Mouse (Mus musculus) myocyte (in vitro differentiated cells): ENCODE data around the gene Tnrc18. TPM values are rescaled to one million over a fixed set of nuclear protein-coding genes. Genes with fewer than 3 reads are reported as not detected.

Experiments used
- H3K27me3 ChIP-seq: one replicate; pipeline ENCODE4 v1.6.1; 2011; ENCODE audit not compliant: control insufficient read depth, insufficient read depth, insufficient read length
- H3K36me3 ChIP-seq: one replicate; pipeline ENCODE4 v1.6.1; 2011; ENCODE audit not compliant: control insufficient read depth, insufficient read depth
- H3K4me2 ChIP-seq: one replicate; pipeline ENCODE4 v1.6.1; 2011; ENCODE audit warnings: low read depth, control low read depth
- H3K4me3 ChIP-seq: one replicate; pipeline ENCODE4 v1.5.1; 2011; ENCODE audit warnings: mild to moderate bottlenecking, control low read depth, moderate library complexity
- H3K79me2 ChIP-seq: one replicate; pipeline ENCODE4 v1.6.1; 2011; ENCODE audit not compliant: control insufficient read depth, insufficient read depth
- H3ac ChIP-seq: one replicate; pipeline ENCODE4 v1.6.1; 2011; ENCODE audit not compliant: control insufficient read depth, insufficient read length
- CEBPB ChIP-seq: IDR thresholded peaks from 2 replicates; pipeline ENCODE4 v1.6.1; 2011; ENCODE audit warnings: mild to moderate bottlenecking, moderate library complexity; ENCODE audit not compliant: poor library complexity, insufficient read depth, severe bottlenecking
- E2F4 ChIP-seq: IDR thresholded peaks from one replicate; pipeline ENCODE4 v1.6.1; 2011; ENCODE audit warnings: mild to moderate bottlenecking, control low read depth, moderate library complexity; ENCODE audit not compliant: insufficient read depth
- MAX ChIP-seq: IDR thresholded peaks from one replicate; pipeline ENCODE4 v1.6.1; 2011; ENCODE audit warnings: low read depth, mild to moderate bottlenecking, control low read depth
- MYOD1 ChIP-seq, 3 experiments: IDR thresholded peaks; one replicate each; pipeline ENCODE4 v1.6.1; 2011; ENCODE audit warnings: control low read depth in 2 of 3, low read depth in 2 of 3, mild to moderate bottlenecking in 2 of 3, moderate library complexity in 1 of 3; ENCODE audit not compliant: insufficient read length in 2 of 3, control insufficient read depth in 1 of 3
- MYOG ChIP-seq, 3 experiments: IDR thresholded peaks; one replicate each; pipeline ENCODE4 v1.6.1; 2011; ENCODE audit warnings: control low read depth in 2 of 3, low read depth in 2 of 3, mild to moderate bottlenecking in 2 of 3; ENCODE audit not compliant: insufficient read length in 2 of 3, control insufficient read depth in 1 of 3, insufficient read depth in 1 of 3
- POLR2A ChIP-seq: IDR thresholded peaks from one replicate; pipeline ENCODE4 v1.6.1; 2011; ENCODE audit warnings: low read depth, mild to moderate bottlenecking, control low read depth, moderate library complexity; ENCODE audit not compliant: insufficient read length
- POLR2AphosphoS2 ChIP-seq: IDR thresholded peaks from one replicate; pipeline ENCODE4 v1.6.1; 2011; ENCODE audit warnings: low read depth, control low read depth; ENCODE audit not compliant: insufficient read length
- REST ChIP-seq: IDR thresholded peaks from one replicate; pipeline ENCODE4 v1.6.1; 2011; ENCODE audit warnings: mild to moderate bottlenecking, control low read depth, moderate library complexity; ENCODE audit not compliant: insufficient read depth, insufficient read length
- SRF ChIP-seq: IDR thresholded peaks from one replicate; pipeline ENCODE4 v1.6.1; 2011; ENCODE audit warnings: low read depth; ENCODE audit not compliant: control insufficient read depth, insufficient read length
- TCF12 ChIP-seq: IDR thresholded peaks from one replicate; pipeline ENCODE4 v1.6.1; 2011; ENCODE audit warnings: mild to moderate bottlenecking, control low read depth; ENCODE audit not compliant: poor library complexity, insufficient read depth, severe bottlenecking
- TCF3 ChIP-seq: IDR thresholded peaks from one replicate; pipeline ENCODE4 v1.6.1; 2011; ENCODE audit warnings: low read depth, control low read depth; ENCODE audit not compliant: insufficient read length
- USF1 ChIP-seq: IDR thresholded peaks from one replicate; pipeline ENCODE4 v1.6.1; 2011; ENCODE audit warnings: low read depth, mild to moderate bottlenecking, control low read depth, moderate library complexity
- polyA plus RNA-seq: library from polyadenylated mRNA; unstranded; fragments of >200 nt; fragmentation: generic; extraction: Trizol; gene quantifications from one replicate; pipeline ENCODE4 v1.2.1, GENCODE M21; 2012; ENCODE audit warnings: missing spikeins

The Tnrc18 gene
- polyA plus RNA-seq, 1 experiment = 26.2 TPM

GRCm38 (mm10) chr5:142767937-142768336 is 49.5 kb downstream of the Tnrc18 start:
- Histone ChIP-seq H3K36me3 (peaks cover 18% of the 10 kb centered on the region), H3K79me2 (peaks cover 25% of the 10 kb centered on the region), H3K4me2 (no peak overlapping the region), H3ac (no peak overlapping the region), H3K4me3 (no peak overlapping the region), H3K27me3 (no peaks in the 10 kb centered on the region)
- no peak for TF ChIP-seq MAX
- TF ChIP-seq MYOG (IDR thresholded peaks at IDR 0.05; ENCODE audit: control insufficient read depth in 1 of 3, insufficient read depth in 1 of 3, insufficient read length in 2 of 3, low read depth in 2 of 3) = no peak
- no peak for TF ChIP-seq POLR2A
- TF ChIP-seq MYOD1 (IDR thresholded peaks at IDR 0.05; ENCODE audit: control insufficient read depth in 1 of 3, insufficient read length in 2 of 3, low read depth in 2 of 3) = no peak
- no peak for TF ChIP-seq USF1
- TF ChIP-seq TCF12 = no peak
- TF ChIP-seq SRF = no peak

- Histone ChIP-seq H3ac (no peak overlapping the region), H3K4me2 (no peak overlapping the region), H3K36me3 (peaks cover 18% of the 10 kb centered on the region), H3K4me3 (no peak overlapping the region), H3K27me3 (no peaks in the 10 kb centered on the region), H3K79me2 (peaks cover 25% of the 10 kb centered on the region)
- no peak for TF ChIP-seq TCF12
- TF ChIP-seq TCF3 = no peak
- TF ChIP-seq MYOD1 (IDR thresholded peaks at IDR 0.05; ENCODE audit: control insufficient read depth in 1 of 3, insufficient read length in 2 of 3, low read depth in 2 of 3) = no peak
Observed at GRCm38 (mm10) chr5:142766708-142767107, 50.8 kb downstream of the Tnrc18 start.

- no peak for TF ChIP-seq SRF
- no peak for TF ChIP-seq POLR2A
- TF ChIP-seq TCF3 = no peak
- no peak for TF ChIP-seq USF1
- TF ChIP-seq MYOG (IDR thresholded peaks at IDR 0.05; ENCODE audit: control insufficient read depth in 1 of 3, insufficient read depth in 1 of 3, insufficient read length in 2 of 3, low read depth in 2 of 3) = no peak
Observed at GRCm38 (mm10) chr5:142764889-142765288, 52.6 kb downstream of the Tnrc18 start.

DNA sequence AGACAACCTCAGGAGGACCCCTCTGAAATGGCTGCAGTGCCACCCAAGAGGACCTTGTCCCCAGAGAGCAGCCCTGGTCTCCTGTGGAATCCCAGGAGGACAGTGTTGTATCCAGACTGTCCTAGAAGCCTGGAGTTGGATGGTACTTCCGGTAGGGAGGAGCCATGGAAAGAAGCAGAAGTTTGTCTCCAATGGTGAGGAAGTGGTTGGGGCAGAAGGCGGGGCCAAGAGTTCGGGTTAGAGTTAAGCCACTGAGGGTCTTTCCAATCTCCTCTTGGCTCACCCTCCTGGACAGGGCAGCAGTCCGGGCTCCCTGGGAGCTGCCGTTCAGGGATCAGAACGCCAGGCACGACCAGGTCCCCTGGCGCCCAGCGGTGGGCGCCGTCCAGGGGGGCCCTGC is 53.2 kb downstream of the Tnrc18 start:
- H3K4me3 ChIP-seq = no peak overlapping the region
- TF ChIP-seq MYOG (IDR thresholded peaks at IDR 0.05; ENCODE audit: control insufficient read depth in 1 of 3, insufficient read depth in 1 of 3, insufficient read length in 2 of 3, low read depth in 2 of 3) (no peak), REST (no peak), MYOD1 (IDR thresholded peaks at IDR 0.05; ENCODE audit: control insufficient read depth in 1 of 3, insufficient read length in 2 of 3, low read depth in 2 of 3) (no peak), POLR2A (no peak), SRF (no peak), USF1 (no peak), TCF3 (no peak), MAX (no peak), CEBPB (no peak), TCF12 (no peak), POLR2AphosphoS2 (no peak), E2F4 (no peak)

More at GRCm38 (mm10) chr5:142764889-142765288, 52.6 kb downstream of the Tnrc18 start:
- Histone ChIP-seq H3K36me3 (peaks cover 18% of the 10 kb centered on the region), H3ac (no peak overlapping the region), H3K4me3 (no peak overlapping the region), H3K4me2 (no peak overlapping the region), H3K27me3 (no peaks in the 10 kb centered on the region), H3K79me2 (peaks cover 18% of the 10 kb centered on the region)

GRCm38 (mm10) chr5:142762082-142762807 is 55.2 kb downstream of the Tnrc18 start:
- Histone ChIP-seq H3K4me3 (no peak overlapping the region), H3ac (no peak overlapping the region), H3K36me3 (peaks cover 21% of the 10 kb centered on the region), H3K4me2 (no peak overlapping the region), H3K79me2 (peaks cover 4% of the 10 kb centered on the region), H3K27me3 (no peaks in the 10 kb centered on the region)
- TF ChIP-seq CEBPB = no peak
- no peak for TF ChIP-seq TCF3
- TF ChIP-seq POLR2A = no peak
- no peak for TF ChIP-seq MYOD1 (IDR thresholded peaks at IDR 0.05; ENCODE audit: control insufficient read depth in 1 of 3, insufficient read length in 2 of 3, low read depth in 2 of 3)
- no peak for TF ChIP-seq POLR2AphosphoS2
- no peak for TF ChIP-seq MAX

More for the DNA sequence above, 53.2 kb downstream of the Tnrc18 start:
- Histone ChIP-seq H3K36me3 (peaks cover 19% of the 10 kb centered on the region), H3ac (no peak overlapping the region), H3K4me2 (no peak overlapping the region), H3K79me2 (peaks cover 18% of the 10 kb centered on the region), H3K27me3 (no peaks in the 10 kb centered on the region)
